Mouse (Mus musculus) heart, adult 2 months (tissue): ENCODE measurements around the gene Kcnmb3.

Source experiments
- CTCF ChIP-seq: fragments of 200-600 bp; IDR thresholded peaks from 2 replicates; pipeline ENCODE4 v1.8.1; 2022; ENCODE audit warnings: antibody characterized with exemption, mild to moderate bottlenecking, moderate library complexity
- EP300 ChIP-seq: fragments of 200-500 bp; IDR thresholded peaks from 2 replicates; pipeline ENCODE4 v1.6.1; 2011; ENCODE audit warnings: low read depth, low read length, control low read depth; ENCODE audit not compliant: insufficient read depth
- POLR2A ChIP-seq: fragments of 200-500 bp; IDR thresholded peaks from 2 replicates; pipeline ENCODE4 v1.6.1; 2011; ENCODE audit warnings: mild to moderate bottlenecking, low read depth, low read length, control low read depth; ENCODE audit not compliant: insufficient read depth

- TF ChIP-seq CTCF: peak; percentile 59
- no peak for TF ChIP-seq POLR2A
- TF ChIP-seq EP300: no peak
Observed at GRCm38 (mm10) chr3:32494387-32495087, 2.5 kb upstream of the Kcnmb3 start.
